Mouse (Mus musculus): ENCODE measurements around the gene Kif21b. TPM values are rescaled to one million over a fixed set of nuclear protein-coding genes. Genes with fewer than 3 reads are reported as not detected.
A peak's percentile ranks its signal among the peaks of the same experiment; 100 is the strongest.

Kif21b gene
- polyA plus RNA-seq, 1 experiment: 21.0 TPM

- WGBS: 78% methylated on average over 3 of the region's 3 CpGs
- TF ChIP-seq CTCF (IDR thresholded peaks at IDR 0.05; ENCODE audit: borderline replicate concordance, insufficient read depth, low read depth, low read length) (no peak), POLR2A (IDR thresholded peaks at IDR 0.05; ENCODE audit: borderline replicate concordance, insufficient read depth, low read length) (no peak)
- Histone ChIP-seq H3K27ac (ENCODE audit: insufficient read depth, low read length) (no peak overlapping the region), H3K4me3 (replicated peaks; ENCODE audit: insufficient read depth, low read depth, low read length) (no peak overlapping the region), H3K4me1 (ENCODE audit: control insufficient read depth, insufficient read depth, low read length) (peaks cover 13% of the 10 kb centered on the region), H3K27me3 (ENCODE audit: control insufficient read depth, insufficient read depth, low read length) (no peaks in the 10 kb centered on the region)
- DNase-seq: no peak
These were observed 1.1 kb upstream of the Kif21b start for GRCm38 (mm10) chr1:136130107-136130506.

GRCm38 (mm10) chr1:136131603-136132291 is 558 bp downstream of the Kif21b start:
- DNase-seq: peak in 1 of 2 experiments; percentile 39
- WGBS: 4% methylated on average over 43 of the region's 43 CpGs
- Histone ChIP-seq H3K27ac (ENCODE audit: insufficient read depth, low read length) (no peak overlapping the region), H3K4me3 (replicated peaks; ENCODE audit: insufficient read depth, low read depth, low read length) (peak overlapping the region; percentile 55), H3K27me3 (ENCODE audit: control insufficient read depth, insufficient read depth, low read length) (no peaks in the 10 kb centered on the region), H3K4me1 (ENCODE audit: control insufficient read depth, insufficient read depth, low read length) (peaks cover 13% of the 10 kb centered on the region)
- TF ChIP-seq CTCF (IDR thresholded peaks at IDR 0.05; ENCODE audit: borderline replicate concordance, insufficient read depth, low read depth, low read length): no peak

- 62% methylated on average over 10 of the region's 10 CpGs for WGBS
- H3K27me3 ChIP-seq (ENCODE audit: control insufficient read depth, insufficient read depth, low read length): no peaks in the 10 kb centered on the region
- peaks cover 18% of the 10 kb centered on the region for H3K4me1 ChIP-seq (ENCODE audit: control insufficient read depth, insufficient read depth, low read length)
- H3K4me3 ChIP-seq (replicated peaks; ENCODE audit: insufficient read depth, low read depth, low read length): peak overlapping the region; percentile 55
- TF ChIP-seq CTCF (IDR thresholded peaks at IDR 0.05; ENCODE audit: borderline replicate concordance, insufficient read depth, low read depth, low read length) (no peak), POLR2A (IDR thresholded peaks at IDR 0.05; ENCODE audit: borderline replicate concordance, insufficient read depth, low read length) (no peak)
- no peak overlapping the region for H3K27ac ChIP-seq (ENCODE audit: insufficient read depth, low read length)
- no peak for DNase-seq
These were observed 1.4 kb downstream of the Kif21b start for GRCm38 (mm10) chr1:136132386-136133201.

GRCm38 (mm10) chr1:136133570-136134240 is 2.5 kb downstream of the Kif21b start:
- 33% methylated on average over 13 of the region's 13 CpGs for WGBS
- H3K4me1 ChIP-seq (ENCODE audit: control insufficient read depth, insufficient read depth, low read length): peaks cover 25% of the 10 kb centered on the region
- DNase-seq: peak; percentile 61 to 69
- H3K27me3 ChIP-seq (ENCODE audit: control insufficient read depth, insufficient read depth, low read length): no peaks in the 10 kb centered on the region
- H3K27ac ChIP-seq (ENCODE audit: insufficient read depth, low read length): peak overlapping the region; percentile 22; the same call in 1 of the 2 replicates
- H3K4me3 ChIP-seq (replicated peaks; ENCODE audit: insufficient read depth, low read depth, low read length): no peak overlapping the region
- TF ChIP-seq CTCF (IDR thresholded peaks at IDR 0.05; ENCODE audit: borderline replicate concordance, insufficient read depth, low read depth, low read length) (no peak), POLR2A (IDR thresholded peaks at IDR 0.05; ENCODE audit: borderline replicate concordance, insufficient read depth, low read length) (no peak)

- peaks cover 29% of the 10 kb centered on the region for H3K4me1 ChIP-seq (ENCODE audit: control insufficient read depth, insufficient read depth, low read length)
- TF ChIP-seq POLR2A (IDR thresholded peaks at IDR 0.05; ENCODE audit: borderline replicate concordance, insufficient read depth, low read length) (no peak), CTCF (IDR thresholded peaks at IDR 0.05; ENCODE audit: borderline replicate concordance, insufficient read depth, low read depth, low read length) (no peak)
- no peak overlapping the region for H3K4me3 ChIP-seq (replicated peaks; ENCODE audit: insufficient read depth, low read depth, low read length)
These were observed 3.4 kb downstream of the Kif21b start for GRCm38 (mm10) chr1:136134547-136134946.

GRCm38 (mm10) chr1:136135046-136135445 is 3.9 kb downstream of the Kif21b start:
- Histone ChIP-seq H3K4me3 (replicated peaks; ENCODE audit: insufficient read depth, low read depth, low read length) (no peak overlapping the region), H3K27ac (ENCODE audit: insufficient read depth, low read length) (no peak overlapping the region), H3K4me1 (ENCODE audit: control insufficient read depth, insufficient read depth, low read length) (peaks cover 29% of the 10 kb centered on the region), H3K27me3 (ENCODE audit: control insufficient read depth, insufficient read depth, low read length) (no peaks in the 10 kb centered on the region)
- TF ChIP-seq CTCF (IDR thresholded peaks at IDR 0.05; ENCODE audit: borderline replicate concordance, insufficient read depth, low read depth, low read length) (no peak), POLR2A (IDR thresholded peaks at IDR 0.05; ENCODE audit: borderline replicate concordance, insufficient read depth, low read length) (no peak)
- WGBS: 83% methylated on average over 1 of the region's 1 CpGs
- DNase-seq: no peak

More at GRCm38 (mm10) chr1:136134547-136134946, 3.4 kb downstream of the Kif21b start:
- Histone ChIP-seq H3K27me3 (ENCODE audit: control insufficient read depth, insufficient read depth, low read length) (no peaks in the 10 kb centered on the region), H3K27ac (ENCODE audit: insufficient read depth, low read length) (no peak overlapping the region)
- 68% methylated on average over 2 of the region's 2 CpGs for WGBS
- no peak for DNase-seq

GRCm38 (mm10) chr1:136135777-136136444 is 4.7 kb downstream of the Kif21b start:
- H3K4me1 ChIP-seq (ENCODE audit: control insufficient read depth, insufficient read depth, low read length): peaks cover 29% of the 10 kb centered on the region
- no peak for DNase-seq
- WGBS: 86% methylated on average over 6 of the region's 6 CpGs
- H3K27ac ChIP-seq (ENCODE audit: insufficient read depth, low read length): no peak overlapping the region
- no peaks in the 10 kb centered on the region for H3K27me3 ChIP-seq (ENCODE audit: control insufficient read depth, insufficient read depth, low read length)
- TF ChIP-seq CTCF (IDR thresholded peaks at IDR 0.05; ENCODE audit: borderline replicate concordance, insufficient read depth, low read depth, low read length): no peak
- no peak for TF ChIP-seq POLR2A (IDR thresholded peaks at IDR 0.05; ENCODE audit: borderline replicate concordance, insufficient read depth, low read length)
- no peak overlapping the region for H3K4me3 ChIP-seq (replicated peaks; ENCODE audit: insufficient read depth, low read depth, low read length)
